Mouse (Mus musculus) left cerebral cortex, postnatal 36 days (tissue): ENCODE data around the gene Stpg4. TPM values are rescaled to one million over a fixed set of nuclear protein-coding genes. Genes with fewer than 3 reads are reported as not detected.

Experiments
- DNase-seq, 2 experiments: peaks; one replicate each; pipeline ENCODE4 v3.0.0; 2021 to 2022; ENCODE audit warnings: low spot score in 2 of 2, mixed read lengths in 1 of 2
- intact Hi-C: fragments of 180-260 bp; cut with DNase I; formaldehyde crosslinking; loops from one replicate; pipeline ENCODE4 v1.15.1; 2025
- total RNA-seq, 2 experiments: library from RNA; stranded (reverse); gene quantifications; 2 replicates each; pipeline ENCODE4 v1.2.3; 2021

Stpg4 gene
- total RNA-seq, 2 experiments from 2014 or later: not detected

DNA sequence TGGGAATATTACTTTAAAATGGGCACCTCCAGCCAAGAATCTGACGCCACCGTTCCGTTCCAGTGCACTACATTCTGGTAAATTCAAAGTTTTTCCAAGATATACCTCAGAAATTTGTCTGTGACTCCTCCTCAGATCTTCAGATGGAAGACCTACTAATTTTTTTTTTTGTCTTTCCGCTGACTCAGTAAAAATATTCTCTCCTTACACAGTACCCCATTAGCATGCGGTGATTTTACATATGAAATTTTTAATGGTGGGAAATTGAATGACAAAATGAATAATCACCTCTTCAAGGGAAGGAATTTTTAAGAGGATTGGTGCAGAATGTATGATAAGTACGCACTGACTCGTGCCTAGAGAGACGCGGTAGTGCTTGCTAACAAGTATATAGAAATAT, 20.8 kb upstream of the Stpg4 start:
- DNase-seq: no peak
- intact Hi-C loops: loop anchor here (5.0 to 10.0 kb wide), 3 partner anchors 54 to 424 kb away; partner anchors contain the start of genes Cript and Pigf

DNA sequence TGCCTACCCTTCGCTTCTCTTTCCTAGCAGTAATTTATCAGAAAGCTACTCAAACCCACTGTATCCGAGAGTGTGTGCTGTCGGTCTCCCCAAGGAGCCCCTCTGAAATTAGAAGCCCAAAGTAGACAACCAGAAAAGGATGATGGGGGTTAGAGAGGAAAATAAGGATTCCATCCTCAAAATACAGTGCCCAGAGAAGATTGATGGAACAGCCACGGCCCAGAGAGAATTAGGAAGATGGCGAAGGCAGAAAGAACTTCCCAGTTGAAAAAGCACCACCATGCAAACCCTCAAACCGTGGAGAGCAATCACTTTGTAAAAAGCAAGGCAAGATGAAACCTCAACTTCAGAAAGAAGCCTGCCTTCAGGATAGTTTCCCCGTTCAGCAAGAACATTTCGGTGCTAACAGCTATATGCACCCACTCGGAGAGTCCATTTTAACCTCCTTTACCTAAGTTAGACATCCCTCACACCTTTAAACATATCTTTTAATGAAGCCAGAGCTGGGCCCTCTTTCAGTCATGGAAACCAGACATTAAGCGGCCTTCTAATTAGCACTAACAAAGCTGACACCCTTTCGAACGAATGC, 20.2 kb upstream of the Stpg4 start:
- intact Hi-C loops: loop anchor here (2.0 to 10.0 kb wide), 8 partner anchors 55 to 423 kb away; partner anchors contain the start of genes Cript and Pigf
- DNase-seq: peak in 1 of 2 experiments; percentile 28

DNA sequence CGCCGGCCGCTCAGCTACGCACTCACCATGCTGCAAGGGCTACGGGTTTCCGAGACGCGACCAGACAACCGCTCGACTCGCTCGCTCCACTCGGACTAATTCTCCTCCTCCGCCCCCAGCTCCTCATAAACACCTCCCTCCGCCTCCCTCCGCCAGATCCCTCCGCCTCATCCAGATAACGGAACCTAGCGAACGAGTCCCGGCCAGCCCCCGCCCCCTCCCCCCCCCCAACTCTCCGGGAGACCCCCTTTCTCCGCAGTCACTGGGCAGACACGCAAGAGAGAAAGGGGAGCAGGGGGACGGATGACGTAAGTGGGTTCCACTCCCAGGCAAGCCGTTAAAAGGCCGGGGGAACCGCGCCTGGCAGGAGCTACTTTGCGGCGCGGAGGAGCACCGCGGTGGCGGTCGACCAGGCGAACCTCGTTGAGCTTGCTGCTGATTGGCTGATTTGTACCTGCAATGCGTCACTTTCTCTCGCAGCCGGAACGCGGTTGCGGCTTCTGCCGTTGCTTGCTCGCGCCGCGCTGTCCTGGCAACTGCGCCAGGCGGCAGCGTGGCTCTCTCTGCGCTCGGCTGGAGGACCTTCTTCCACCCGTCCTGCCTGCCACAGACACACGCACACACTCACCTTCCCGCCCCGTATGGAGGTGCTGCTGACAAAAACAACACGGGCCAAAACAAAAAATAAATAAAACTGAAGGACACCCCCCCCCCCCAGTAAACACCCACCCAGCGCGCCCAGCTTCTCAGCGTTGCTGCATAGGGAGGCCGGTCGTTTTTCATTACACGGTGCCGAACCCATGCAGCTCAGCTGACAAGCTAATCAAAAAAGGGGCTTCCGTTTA, 19.4 kb upstream of the Stpg4 start, which contains the start of gene Calm2:
Gene Calm2, minus strand, starts transcription at position 169 of the 845 bp plus-strand sequence.
- intact Hi-C loops: loop anchor here (1.0 to 10.0 kb wide), 9 partner anchors 27 to 422 kb away; partner anchors contain the start of genes Cript and Pigf
- DNase-seq: peak; percentile 96 to 98

DNA sequence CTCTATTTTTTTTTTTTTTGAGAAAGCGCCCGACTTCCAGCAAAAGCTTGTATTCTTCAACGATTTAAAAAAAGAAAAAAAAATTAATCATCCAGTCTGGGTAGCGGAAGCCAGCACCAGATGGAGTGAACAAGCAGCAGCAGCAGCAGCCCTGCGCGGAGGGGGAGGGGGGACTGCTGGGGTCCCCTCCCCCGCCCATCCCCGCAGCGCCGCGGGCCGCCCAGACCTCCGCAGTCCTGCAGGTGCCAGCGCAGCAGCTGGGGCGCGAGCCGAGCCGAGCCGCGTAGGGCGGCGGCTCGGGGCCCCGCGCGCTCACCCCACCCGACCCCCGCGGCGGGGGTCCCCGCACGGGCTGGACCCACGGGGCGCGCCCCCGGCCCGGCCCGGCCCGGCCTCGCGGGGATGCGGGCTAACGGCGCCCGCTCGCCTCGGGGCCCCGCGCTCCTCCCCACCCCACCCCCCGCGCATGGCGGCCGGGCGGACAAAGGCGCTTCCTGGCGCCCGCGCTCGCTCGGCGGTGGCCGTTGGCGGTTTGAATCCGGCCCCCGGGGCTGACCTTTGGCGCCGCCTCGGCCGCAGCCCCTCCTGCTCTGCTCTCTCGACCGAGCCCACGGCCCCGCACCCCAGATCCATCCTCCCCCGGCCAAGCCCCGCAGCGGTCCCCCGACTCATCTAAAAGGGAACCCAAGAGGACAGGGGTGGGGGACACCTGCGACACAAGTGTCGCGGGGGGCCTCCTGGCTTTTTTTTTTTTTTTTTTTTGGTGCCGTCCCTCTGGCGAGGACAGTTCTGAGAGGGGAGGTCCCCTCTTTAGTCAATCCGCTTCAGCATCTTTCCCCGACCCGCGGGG, 18.6 kb upstream of the Stpg4 start:
- peak; percentile 52 to 70 for DNase-seq
- intact Hi-C loops: loop anchor here (1.0 to 10.0 kb wide), 9 partner anchors 28 to 421 kb away; partner anchors contain the start of genes Cript and Pigf

DNA sequence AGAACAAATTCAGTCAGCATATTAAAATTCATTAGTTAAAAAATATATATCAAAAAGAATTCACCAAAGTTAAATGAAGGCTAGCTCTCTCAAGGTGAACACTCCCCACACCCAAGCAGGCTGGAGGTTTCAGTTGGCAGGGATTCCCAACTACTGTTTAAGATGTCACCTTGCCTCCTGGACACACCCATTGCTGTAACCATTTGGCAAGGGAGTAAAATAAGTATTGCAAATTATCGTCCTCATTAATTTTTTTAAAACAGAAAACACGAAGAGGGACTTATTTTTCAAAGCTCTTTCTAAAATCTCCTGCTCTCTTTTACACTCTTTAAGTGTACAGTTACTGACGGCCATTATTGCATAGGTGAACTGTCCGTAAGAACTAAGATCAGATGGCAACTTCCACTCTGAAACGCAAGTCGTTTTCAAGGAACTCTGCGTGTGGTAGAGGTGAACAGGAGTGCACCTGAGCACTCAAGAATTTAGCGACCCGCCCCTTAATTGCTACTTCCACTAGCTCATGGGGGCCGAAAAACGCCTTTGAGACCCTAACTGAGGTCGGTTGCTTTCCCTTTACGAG, 17.9 kb upstream of the Stpg4 start:
- DNase-seq: no peak
- intact Hi-C loops: loop anchor here (5.0 to 10.0 kb wide), 3 partner anchors 57 to 421 kb away; partner anchors contain the start of genes Cript and Pigf

DNA sequence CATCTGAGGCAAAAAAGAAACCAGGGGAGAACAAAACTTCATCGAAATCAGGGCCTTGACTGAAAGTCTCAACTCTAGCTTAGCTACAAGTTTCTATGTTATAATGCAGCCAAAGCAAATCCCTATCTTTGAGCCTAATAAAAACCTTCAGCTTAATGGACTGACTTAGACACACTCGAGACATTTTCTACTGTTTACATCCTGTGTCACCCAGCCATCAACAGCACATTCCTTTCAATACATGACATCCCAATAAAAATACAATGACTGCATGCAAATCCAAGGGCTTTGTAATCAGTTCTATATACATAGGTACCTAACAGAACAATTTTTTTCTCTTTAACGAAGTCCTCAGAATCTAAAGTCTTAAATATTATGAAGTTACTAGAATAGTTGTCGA, 17.2 kb upstream of the Stpg4 start:
- no peak for DNase-seq
- intact Hi-C loops: loop anchor here (5.0 to 10.0 kb wide), 3 partner anchors 58 to 420 kb away; partner anchors contain the start of genes Cript and Pigf

DNA sequence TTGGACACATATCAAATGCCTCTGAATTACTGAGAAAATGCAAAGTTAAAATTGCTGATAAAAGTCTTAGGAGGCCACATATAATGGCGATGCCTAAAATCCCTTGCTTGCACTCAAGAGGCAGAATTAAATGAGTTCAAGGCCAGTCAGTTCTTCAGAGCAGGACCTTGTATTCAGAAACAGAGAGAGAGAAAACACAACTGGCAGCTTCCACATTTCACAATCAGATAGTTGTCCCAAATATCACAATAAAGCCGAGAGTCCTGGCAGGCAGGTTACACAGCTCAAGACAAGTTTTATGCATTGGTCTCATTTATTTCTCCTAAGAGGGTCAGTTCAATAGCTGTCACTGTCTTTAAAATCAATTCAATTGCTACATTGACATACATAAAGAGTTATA, 14.0 kb upstream of the Stpg4 start:
- intact Hi-C loops: loop anchor here (10.0 kb wide), 1 partner anchor 417 kb away; the partner anchor contains the start of genes Cript and Pigf
- DNase-seq: no peak

DNA sequence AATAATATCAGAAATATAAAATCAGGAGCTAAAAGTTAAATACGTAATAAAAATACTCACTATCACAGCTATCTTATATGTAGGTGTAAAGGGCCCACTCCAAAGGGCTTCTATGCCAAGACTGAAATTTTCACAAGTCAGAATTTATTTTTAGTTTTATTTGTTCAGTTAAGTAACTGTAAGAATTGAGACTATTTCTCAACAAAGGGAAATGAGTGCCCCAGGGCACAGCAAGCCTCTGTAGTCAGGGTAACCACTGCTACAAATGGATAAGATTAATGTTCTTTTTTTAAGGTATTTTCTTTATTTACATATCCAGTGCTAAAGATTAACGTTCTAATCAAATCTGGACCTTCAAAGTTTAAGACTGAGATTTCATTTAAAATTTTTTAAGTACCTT, 11.9 kb upstream of the Stpg4 start:
- intact Hi-C loops: no loop called here
- DNase-seq: no peak

DNA sequence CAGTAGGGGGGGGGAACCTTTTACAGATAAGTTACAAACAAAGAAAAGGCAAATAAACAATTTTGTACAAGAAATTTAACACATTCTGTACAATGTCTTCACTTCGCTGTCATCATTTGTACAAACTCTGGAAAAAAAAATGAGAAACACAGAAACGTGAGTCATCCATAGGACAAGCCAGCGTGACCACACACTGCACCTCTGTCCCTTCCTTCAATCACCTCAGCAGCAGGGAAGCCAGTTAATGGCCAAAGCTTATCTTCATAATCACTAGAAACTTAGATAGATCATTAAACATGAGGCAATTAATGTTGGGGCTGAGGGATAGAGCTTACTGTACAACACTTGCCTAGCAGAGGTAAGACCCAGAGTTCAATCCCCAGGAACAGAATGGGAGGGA, 6.4 kb upstream of the Stpg4 start:
- intact Hi-C loops: loop anchor here (5.0 kb wide), 1 partner anchor 107 kb away; no protein-coding TSS in a partner anchor
- no peak for DNase-seq

DNA sequence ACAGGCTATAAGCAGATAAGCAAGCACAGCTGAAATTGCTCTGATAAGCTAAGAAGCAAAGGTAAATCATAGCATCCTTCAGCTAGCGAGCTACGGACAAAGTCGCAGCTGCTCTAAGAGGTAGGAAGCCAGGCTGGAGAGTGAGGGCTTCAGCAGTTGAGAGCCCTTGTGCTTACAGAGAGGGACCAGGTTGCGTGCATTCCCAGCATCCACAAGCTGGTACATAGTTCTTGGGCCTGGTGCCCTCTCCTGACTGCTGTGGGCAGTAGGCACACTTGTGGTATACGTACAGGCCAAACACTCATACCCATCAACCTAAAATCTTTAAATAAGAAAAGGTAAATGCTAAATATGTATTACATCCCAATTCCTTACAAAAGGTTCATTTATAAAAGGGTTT, 5.2 kb upstream of the Stpg4 start:
- intact Hi-C loops: loop anchor here (5.0 kb wide), 1 partner anchor 105 kb away; no protein-coding TSS in a partner anchor
- no peak for DNase-seq

DNA sequence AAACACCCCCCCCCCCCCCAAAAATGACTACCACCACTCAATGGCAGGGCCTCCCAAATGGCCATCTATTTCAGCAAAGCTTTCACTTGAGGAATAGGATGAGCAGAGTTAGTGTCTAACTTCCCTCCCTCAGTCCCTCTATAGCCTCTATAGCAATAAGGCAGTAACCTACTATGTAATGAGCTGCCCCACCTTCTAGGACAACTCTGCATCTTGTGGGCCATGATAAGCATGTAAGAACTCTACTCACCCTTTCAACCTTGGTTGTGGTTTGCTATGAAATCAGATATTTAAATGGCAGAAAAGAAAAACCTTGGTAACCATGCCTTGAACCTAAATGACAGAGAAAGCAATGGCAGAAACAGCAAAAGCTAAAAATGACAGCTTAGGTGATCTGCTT, 4.8 kb upstream of the Stpg4 start:
- DNase-seq: no peak
- intact Hi-C loops: loop anchor here (5.0 kb wide), 1 partner anchor 105 kb away; no protein-coding TSS in a partner anchor

DNA sequence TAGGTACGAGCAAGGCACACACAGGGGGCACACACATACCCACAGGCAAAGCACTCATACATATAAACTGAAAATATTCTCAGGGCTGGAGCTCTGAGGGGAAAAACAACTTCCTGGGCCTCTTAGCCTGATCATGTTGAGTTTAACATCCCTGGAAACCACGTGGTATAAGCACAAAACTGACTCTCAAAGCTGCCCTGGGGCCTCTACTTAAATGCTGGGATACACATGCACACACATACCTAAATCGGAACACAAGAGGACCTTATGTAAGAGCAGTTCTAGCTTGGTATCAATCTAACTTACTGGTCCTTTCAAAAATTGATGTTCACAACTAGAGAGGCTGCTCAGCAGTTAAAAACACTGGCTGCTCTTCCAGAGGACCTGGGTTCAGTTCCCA, 1.9 kb upstream of the Stpg4 start:
- intact Hi-C loops: loop anchor here (5.0 kb wide), 1 partner anchor 52 kb away; no protein-coding TSS in a partner anchor
- no peak for DNase-seq

DNA sequence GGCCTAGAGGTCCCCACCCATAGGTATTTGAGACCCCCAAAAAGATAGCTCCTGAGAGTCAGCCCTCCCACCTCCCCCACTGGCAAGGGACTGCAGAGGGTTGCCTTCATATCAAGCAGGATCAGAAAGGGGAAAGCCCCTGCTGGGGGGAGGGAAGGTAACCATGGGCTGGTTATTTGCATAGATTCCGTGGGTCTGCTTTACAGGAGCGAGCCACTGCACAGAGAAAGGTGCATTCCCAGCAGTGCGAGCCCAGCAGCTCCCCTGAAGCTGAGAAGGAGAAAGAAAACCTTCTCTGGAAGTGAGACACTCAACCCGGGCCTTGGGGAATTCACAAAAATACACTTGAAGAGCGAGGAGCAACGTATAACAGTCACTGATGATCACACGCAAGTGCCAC, 9.5 kb downstream of the Stpg4 start:
- DNase-seq: no peak
- intact Hi-C loops: no loop called here

DNA sequence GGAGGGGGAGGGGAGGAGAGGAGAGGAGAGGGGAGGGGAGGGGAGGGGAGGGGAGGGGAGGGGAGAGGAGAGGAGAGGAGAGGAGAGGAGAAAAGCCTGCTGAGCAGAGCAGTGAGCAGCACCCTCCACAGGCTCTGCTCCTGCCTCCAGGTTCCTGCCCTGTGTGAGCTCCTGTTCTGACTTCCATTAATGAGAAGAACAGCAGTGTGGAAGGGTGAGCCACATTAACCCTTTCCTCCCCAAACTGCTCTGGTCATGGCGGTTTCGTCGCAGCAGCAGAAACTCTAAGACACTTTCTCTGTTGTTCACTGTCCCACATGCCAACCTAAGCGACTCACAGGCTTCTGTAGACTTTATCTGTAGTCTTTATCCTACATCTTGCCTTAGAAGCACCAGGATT, 20.9 kb downstream of the Stpg4 start:
- intact Hi-C loops: no loop called here
- DNase-seq: no peak

DNA sequence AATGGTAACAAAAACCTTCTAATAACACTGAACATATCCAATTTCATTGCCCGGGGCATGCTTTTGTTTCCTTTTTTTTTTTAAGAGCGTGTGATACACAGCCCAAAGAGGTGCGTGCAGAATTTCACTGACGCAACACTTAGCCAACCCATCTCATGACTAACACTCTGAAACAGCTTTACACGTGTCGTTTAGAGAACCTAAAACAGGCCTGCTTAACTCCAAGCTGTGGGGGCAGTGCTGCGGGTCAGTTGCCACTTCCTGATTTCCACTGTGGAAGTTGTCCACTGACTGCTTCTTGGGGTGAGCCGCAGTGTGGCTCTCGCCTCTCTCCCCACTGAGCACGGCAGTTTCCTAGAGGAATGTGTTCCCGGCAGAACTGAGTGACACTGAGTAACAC, 22.0 kb downstream of the Stpg4 start:
- intact Hi-C loops: no loop called here

DNA sequence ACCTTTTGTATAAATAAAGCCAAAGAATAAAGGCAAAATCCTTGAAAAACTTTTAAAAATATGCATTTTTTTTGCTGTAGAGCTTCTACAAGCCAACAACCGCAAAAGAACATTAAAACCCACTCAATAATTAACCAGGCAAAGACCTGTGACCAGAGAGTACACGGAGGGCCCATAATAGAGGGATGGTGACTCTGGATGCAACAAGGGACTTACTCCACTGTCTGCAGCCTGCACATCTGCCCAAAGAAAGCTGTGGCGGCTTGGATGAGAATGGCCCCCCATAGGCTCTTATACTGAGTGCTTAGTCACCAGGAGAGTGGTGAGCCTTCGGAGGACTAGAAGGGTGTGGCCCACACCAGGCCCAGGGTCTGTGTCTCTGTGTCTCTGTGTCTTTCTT, 24.1 kb downstream of the Stpg4 start:
- DNase-seq: no peak
- intact Hi-C loops: no loop called here

More for the DNA sequence above, 22.0 kb downstream of the Stpg4 start:
- DNase-seq: no peak

DNA sequence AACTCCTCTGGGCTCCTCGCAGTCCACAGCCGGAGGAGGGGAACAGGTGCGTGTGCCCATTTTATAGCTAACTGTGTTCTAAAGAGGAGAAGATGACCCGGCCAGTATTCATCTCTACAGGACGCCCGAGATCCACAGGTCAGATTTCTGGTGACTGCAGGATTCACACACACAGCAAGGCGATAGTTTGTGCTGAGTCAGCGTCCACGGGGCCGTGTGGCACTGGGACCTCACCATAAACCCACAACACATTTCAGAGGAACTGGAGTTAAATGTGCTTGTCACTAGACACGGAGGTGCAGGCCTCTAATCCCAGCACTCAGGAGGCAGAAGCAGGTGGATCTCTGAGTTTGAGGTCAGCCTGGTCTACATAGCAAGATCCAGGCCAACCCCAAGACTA, 25.1 kb downstream of the Stpg4 start:
- intact Hi-C loops: no loop called here
- DNase-seq: no peak

DNA sequence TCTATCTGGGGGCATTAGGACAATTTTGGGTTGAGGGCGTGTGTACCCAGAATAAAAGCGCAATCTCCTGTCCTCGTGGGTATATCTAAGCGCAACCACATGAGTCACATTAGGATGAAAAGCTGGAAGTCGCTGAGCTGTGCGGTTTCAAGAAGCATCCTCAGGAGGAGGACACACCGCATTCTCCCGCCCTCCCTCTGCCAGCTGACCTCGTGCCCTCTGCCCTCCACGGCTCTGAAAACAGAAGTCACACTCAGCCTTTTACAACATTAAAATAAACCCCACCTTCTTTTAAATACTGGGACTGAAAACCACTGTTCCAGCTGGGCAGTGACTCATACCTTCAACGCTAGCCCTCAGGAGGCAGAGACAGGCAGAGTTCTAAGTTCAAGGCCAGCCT, 30.5 kb downstream of the Stpg4 start:
- intact Hi-C loops: no loop called here
- DNase-seq: no peak

DNA sequence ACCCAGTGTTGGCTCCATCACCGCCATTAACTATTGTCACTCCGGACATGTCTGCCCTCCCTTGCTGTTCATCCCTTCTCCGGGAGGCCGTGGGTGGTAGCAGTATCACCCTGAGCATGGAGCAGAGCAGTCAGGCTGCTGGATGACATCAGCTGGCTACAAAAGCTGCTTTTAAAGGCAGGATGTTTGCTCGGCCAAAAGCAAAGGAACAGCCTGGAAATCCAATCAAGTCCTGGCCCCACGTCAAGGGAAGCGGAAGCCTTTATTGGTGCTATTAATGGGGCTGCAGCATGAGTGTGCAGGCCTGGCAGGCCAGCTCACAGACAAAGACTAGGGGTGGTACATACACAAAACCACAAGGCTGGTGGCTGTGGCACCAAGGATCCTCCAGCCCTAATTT, 36.3 kb downstream of the Stpg4 start:
- no peak for DNase-seq
- intact Hi-C loops: no loop called here
